Mouse (Mus musculus) cerebellum, adult 2 months (tissue): Measurements from ENCODE around the gene Klf14. TPM values are rescaled to one million over a fixed set of nuclear protein-coding genes. Genes with fewer than 3 reads are reported as not detected.
A peak's percentile ranks its signal among the peaks of the same experiment; 100 is the strongest.

Experiments
- DNase-seq, 2 experiments: peaks; one replicate each; pipeline ENCODE4 v3.0.0; 2021
- H3K27ac ChIP-seq: fragments of 200-500 bp; 2 replicates; pipeline ENCODE4 v1.5.1; 2012; ENCODE audit warnings: low read length, control low read depth, inconsistent platforms; ENCODE audit not compliant: insufficient read depth
- H3K27me3 ChIP-seq: fragments of 200-500 bp; 2 replicates; pipeline ENCODE4 v1.6.1; 2012; ENCODE audit warnings: inconsistent platforms, mild to moderate bottlenecking, low read length, moderate library complexity; ENCODE audit not compliant: control insufficient read depth, insufficient read depth
- H3K4me1 ChIP-seq: fragments of 200-500 bp; 2 replicates; pipeline ENCODE4 v1.6.1; 2011; ENCODE audit warnings: low read length; ENCODE audit not compliant: control insufficient read depth, insufficient read depth
- H3K4me3 ChIP-seq: fragments of 200-500 bp; replicated peaks from 2 replicates; pipeline ENCODE3; 2011; ENCODE audit warnings: mild to moderate bottlenecking, low read depth, low read length, control low read depth; ENCODE audit not compliant: insufficient read depth
- CTCF ChIP-seq: fragments of 200-500 bp; IDR thresholded peaks from 2 replicates; pipeline ENCODE4 v1.5.1; 2011; ENCODE audit warnings: low read depth, mild to moderate bottlenecking, control low read depth, low read length, moderate library complexity, borderline replicate concordance; ENCODE audit not compliant: insufficient read depth
- POLR2A ChIP-seq: fragments of 200-500 bp; IDR thresholded peaks from 2 replicates; pipeline ENCODE4 v1.6.1; 2011; ENCODE audit warnings: low read length, control low read depth, borderline replicate concordance; ENCODE audit not compliant: insufficient read depth
- WGBS: fragments of 180-500 bp; shearing (Covaris S2); methylation state at CpG from one replicate; pipeline ENCODE4 v1.1.7; 2018; 5-methylcytosine and 5-hydroxymethylcytosine counted together
- polyA plus RNA-seq: library from polyadenylated mRNA; depleted of rRNA; stranded (reverse); fragments of >200 nt; gene quantifications from 2 replicates; pipeline ENCODE4 v1.2.3, GENCODE M21; 2012; rRNA removed

The Klf14 gene
- polyA plus RNA-seq: 0.05 TPM in 1 of 2 replicates, not detected in the other

- Histone ChIP-seq H3K27me3 (peaks cover 14% of the 10 kb centered on the region), H3K4me1 (no peaks in the 10 kb centered on the region), H3K27ac (no peak within 1 kb of the TSS), H3K4me3 (no peak within 1 kb of the TSS)
- TF ChIP-seq CTCF: no peak
- no peak for DNase-seq
- WGBS: under 1% methylated on average over 75 of the region's 75 CpGs
These were observed at the start of gene Klf14 for GRCm38 (mm10) chr6:30958736-30959540. Gene Klf14, minus strand, starts transcription at chr6:30959078.

GRCm38 (mm10) chr6:31006111-31006600, 47.3 kb upstream of the Klf14 start:
- WGBS: 45% methylated on average over 6 of the region's 6 CpGs

GRCm38 (mm10) chr6:30986393-30986792, 27.5 kb upstream of the Klf14 start:
- H3K4me3 ChIP-seq: no peak overlapping the region
- no peaks in the 10 kb centered on the region; the same call in 1 of the 2 replicates for H3K27me3 ChIP-seq
- no peak for DNase-seq
- 85% methylated on average over 5 of the region's 5 CpGs for WGBS
- no peaks in the 10 kb centered on the region for H3K4me1 ChIP-seq
- H3K27ac ChIP-seq: no peak overlapping the region
- no peak for TF ChIP-seq CTCF
- TF ChIP-seq POLR2A: no peak

More at GRCm38 (mm10) chr6:31006111-31006600, 47.3 kb upstream of the Klf14 start:
- Histone ChIP-seq H3K4me1 (no peaks in the 10 kb centered on the region), H3K4me3 (no peak overlapping the region), H3K27me3 (no peaks in the 10 kb centered on the region), H3K27ac (no peak overlapping the region)
- DNase-seq: no peak
- TF ChIP-seq POLR2A: no peak
- no peak for TF ChIP-seq CTCF

DNA sequence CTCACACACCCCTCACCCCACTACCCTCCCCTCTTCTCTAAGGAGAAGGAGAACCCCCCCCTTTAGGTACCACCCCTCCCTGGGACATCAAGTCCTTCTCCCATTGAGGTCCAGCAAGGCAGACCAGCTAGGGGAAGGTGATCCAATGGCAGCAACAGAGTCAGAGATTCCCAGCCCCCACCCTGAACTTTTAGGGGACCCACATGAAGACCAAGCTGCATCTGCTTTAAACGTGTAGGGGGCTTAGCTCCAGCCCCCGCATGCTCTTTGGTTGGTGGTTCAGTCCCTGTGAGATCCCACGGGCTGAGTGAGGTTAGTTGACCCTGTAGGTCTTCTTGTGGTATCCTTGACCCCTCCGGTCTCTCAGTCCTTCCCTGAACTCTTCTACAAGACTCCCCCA, 24.1 kb upstream of the Klf14 start:
- no peak overlapping the region for H3K27ac ChIP-seq
- WGBS: 62% methylated on average over 4 of the region's 4 CpGs
- peak in 1 of 2 experiments; percentile 4 for DNase-seq
- TF ChIP-seq POLR2A: no peak
- no peaks in the 10 kb centered on the region; the same call in 1 of the 2 replicates for H3K27me3 ChIP-seq
- no peak overlapping the region for H3K4me3 ChIP-seq
- no peaks in the 10 kb centered on the region for H3K4me1 ChIP-seq

DNA sequence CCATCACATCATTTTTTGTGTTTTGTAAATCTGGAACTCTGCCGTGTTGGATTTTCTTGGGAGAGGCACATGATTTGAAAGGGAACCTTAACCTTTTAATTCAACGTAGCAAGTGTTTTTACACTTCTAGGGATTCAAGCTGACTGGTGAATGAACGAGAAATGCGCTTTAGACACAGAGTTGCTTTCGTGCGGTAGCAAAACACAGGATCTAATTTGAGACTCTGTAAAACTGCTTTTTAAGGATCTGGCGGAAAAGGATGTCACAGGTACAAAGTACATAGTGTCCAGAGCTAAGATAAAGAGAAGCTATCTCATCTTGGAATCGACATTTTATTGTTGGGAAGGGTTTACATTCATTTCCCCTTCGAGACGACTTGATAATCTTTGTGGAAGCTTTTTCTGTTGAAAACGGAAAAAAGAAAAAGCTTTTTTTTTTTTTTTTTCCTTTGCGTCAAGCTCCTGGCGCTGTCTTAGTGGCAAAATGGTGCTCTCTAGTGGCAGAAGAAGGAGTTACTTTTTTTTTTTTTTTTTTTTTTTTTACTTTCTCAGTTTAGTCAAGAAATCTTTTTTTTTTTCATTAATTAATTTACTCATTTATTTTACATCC, 23.6 kb upstream of the Klf14 start:
- 16% methylated on average over 13 of the region's 13 CpGs for WGBS
- Histone ChIP-seq H3K4me1 (no peaks in the 10 kb centered on the region), H3K27me3 (no peaks in the 10 kb centered on the region; the same call in 1 of the 2 replicates), H3K27ac (no peak overlapping the region), H3K4me3 (peak overlapping the region; percentile 35)
- peak in 1 of 2 experiments; percentile 11 for DNase-seq
- TF ChIP-seq CTCF (peak; percentile 25; the same call in 1 of the 2 replicates), POLR2A (no peak)

- DNase-seq: no peak
- Histone ChIP-seq H3K27ac (no peak overlapping the region), H3K27me3 (no peaks in the 10 kb centered on the region; the same call in 1 of the 2 replicates), H3K4me3 (no peak overlapping the region), H3K4me1 (no peaks in the 10 kb centered on the region)
- WGBS: 86% methylated on average over 5 of the region's 5 CpGs
- TF ChIP-seq POLR2A: no peak
- TF ChIP-seq CTCF: no peak
These were observed 22.5 kb upstream of the Klf14 start for GRCm38 (mm10) chr6:30981351-30981750.

- no peak for TF ChIP-seq POLR2A
- no peak for TF ChIP-seq CTCF
- no peak for DNase-seq
- no peak overlapping the region for H3K4me3 ChIP-seq
- 76% methylated on average over 1 of the region's 1 CpGs for WGBS
- no peaks in the 10 kb centered on the region for H3K4me1 ChIP-seq
- no peak overlapping the region for H3K27ac ChIP-seq
- H3K27me3 ChIP-seq: no peaks in the 10 kb centered on the region
These were observed 19.7 kb upstream of the Klf14 start for GRCm38 (mm10) chr6:30978615-30979014.

- WGBS: 85% methylated on average over 1 of the region's 1 CpGs
- H3K27ac ChIP-seq: no peak overlapping the region
- no peak for DNase-seq
- H3K4me1 ChIP-seq: no peaks in the 10 kb centered on the region
- no peak overlapping the region for H3K4me3 ChIP-seq
- TF ChIP-seq POLR2A: no peak
- TF ChIP-seq CTCF: no peak
- no peaks in the 10 kb centered on the region for H3K27me3 ChIP-seq
These were observed 13.2 kb upstream of the Klf14 start for GRCm38 (mm10) chr6:30972121-30972520.
